Mouse (Mus musculus) neural tube, embryonic 11.5 days (tissue): ENCODE results near the gene Ube2e2. TPM values are rescaled to one million over a fixed set of nuclear protein-coding genes. Genes with fewer than 3 reads are reported as not detected.

ENCODE experiments used
- ATAC-seq: fragments of 200-750 bp; cut with Nextera tagmentation; 2 replicates; pipeline ENCODE4 v1.8.0; 2017; ENCODE audit warnings: moderate number of reproducible peaks, mild to moderate bottlenecking, moderate TSS enrichment, moderate library complexity; ENCODE audit not compliant: insufficient read depth, low FRiP score, low TSS enrichment
- DNase-seq: peaks from one replicate; pipeline ENCODE4 v3.0.0-alpha.2; 2015; ENCODE audit warnings: low spot score
- H3K27ac ChIP-seq: fragments of 300-500 bp; sonication (generic); 2 replicates; pipeline ENCODE4 v1.5.1; 2014; ENCODE audit warnings: low read depth, mild to moderate bottlenecking, low read length
- H3K27me3 ChIP-seq: fragments of 300-500 bp; sonication (generic); 2 replicates; pipeline ENCODE4 v1.6.1; 2014; ENCODE audit warnings: mild to moderate bottlenecking, low read length, mixed read lengths; ENCODE audit not compliant: control insufficient read depth, insufficient read depth
- H3K36me3 ChIP-seq: fragments of 300-500 bp; sonication (generic); 2 replicates; pipeline ENCODE4 v1.6.1; 2014; ENCODE audit warnings: mild to moderate bottlenecking, low read length, moderate library complexity, mixed read lengths; ENCODE audit not compliant: control insufficient read depth, insufficient read depth
- H3K4me1 ChIP-seq: fragments of 300-500 bp; sonication (generic); 2 replicates; pipeline ENCODE4 v1.6.1; 2014; ENCODE audit warnings: low read length, mixed read lengths; ENCODE audit not compliant: control insufficient read depth, insufficient read depth
- H3K4me2 ChIP-seq: fragments of 300-500 bp; sonication (generic); 2 replicates; pipeline ENCODE4 v1.6.1; 2014; ENCODE audit warnings: low read depth, mild to moderate bottlenecking, moderate library complexity
- H3K4me3 ChIP-seq: fragments of 300-500 bp; sonication (generic); 2 replicates; pipeline ENCODE4 v1.5.1; 2014; ENCODE audit warnings: low read depth, low read length
- H3K9ac ChIP-seq: fragments of 300-500 bp; sonication (generic); 2 replicates; pipeline ENCODE4 v1.6.1; 2014; ENCODE audit warnings: mild to moderate bottlenecking, low read length
- H3K9me3 ChIP-seq: fragments of 300-500 bp; sonication (generic); 2 replicates; pipeline ENCODE4 v1.6.1; 2016; ENCODE audit warnings: low read length; ENCODE audit not compliant: control insufficient read depth
- WGBS: fragments of 180-500 bp; shearing (Covaris S2); extraction: QIAGEN DNeasy Blood & Tissue Kit; methylation state at CpG from one replicate; pipeline ENCODE4 v1.1.7; 2014; 5-methylcytosine and 5-hydroxymethylcytosine counted together
- polyA plus RNA-seq: library from polyadenylated mRNA; unstranded; fragments of >200 nt; fragmentation: Nextera tagmentation; extraction: Ambion mirVana; gene quantifications from 2 replicates; pipeline ENCODE4 v1.2.1, GENCODE M21; 2014

Gene Ube2e2
- polyA plus RNA-seq, 1 experiment from 2014 or later, result 53.3 TPM

- H3K27ac ChIP-seq, result no peak overlapping the region
- no peak overlapping the region for H3K9ac ChIP-seq
- H3K4me2 ChIP-seq, result no peak overlapping the region
- H3K4me1 ChIP-seq, result no peaks in the 10 kb centered on the region
- ATAC-seq, result no peak; the same call in 1 of the 2 replicates
- no peak for DNase-seq
- WGBS, result 70% methylated on average over 2 of the region's 2 CpGs
- no peaks in the 10 kb centered on the region for H3K27me3 ChIP-seq
- H3K9me3 ChIP-seq, result no peaks in the 10 kb centered on the region
- H3K4me3 ChIP-seq, result no peak overlapping the region
- H3K36me3 ChIP-seq, result no peaks in the 10 kb centered on the region
Measured at GRCm38 (mm10) chr14:18758595-18759532, 135.2 kb downstream of the Ube2e2 start.

- no peaks in the 10 kb centered on the region for H3K9me3 ChIP-seq
- no peak overlapping the region for H3K4me2 ChIP-seq
- ATAC-seq (no peak), DNase-seq (no peak)
- 84% methylated on average over 2 of the region's 2 CpGs for WGBS
- H3K9ac ChIP-seq, result no peak overlapping the region
- no peaks in the 10 kb centered on the region for H3K36me3 ChIP-seq
- no peak overlapping the region for H3K27ac ChIP-seq
- H3K4me1 ChIP-seq, result no peaks in the 10 kb centered on the region
- no peaks in the 10 kb centered on the region for H3K27me3 ChIP-seq
- H3K4me3 ChIP-seq, result no peak overlapping the region
Measured at GRCm38 (mm10) chr14:18758003-18758402, 136.1 kb downstream of the Ube2e2 start.

- no peak for ATAC-seq
- DNase-seq, result no peak
- H3K27me3 ChIP-seq, result no peaks in the 10 kb centered on the region
- H3K27ac ChIP-seq, result no peak overlapping the region
- H3K4me2 ChIP-seq, result no peak overlapping the region
- no peaks in the 10 kb centered on the region for H3K9me3 ChIP-seq
- H3K9ac ChIP-seq, result no peak overlapping the region
- no peaks in the 10 kb centered on the region for H3K36me3 ChIP-seq
- 76% methylated on average over 1 of the region's 1 CpGs for WGBS
- no peak overlapping the region for H3K4me3 ChIP-seq
- no peaks in the 10 kb centered on the region for H3K4me1 ChIP-seq
Measured at GRCm38 (mm10) chr14:18755410-18755809, 138.7 kb downstream of the Ube2e2 start.

- H3K9ac ChIP-seq, result no peak overlapping the region
- no peak overlapping the region for H3K4me3 ChIP-seq
- no peak for DNase-seq
- no peaks in the 10 kb centered on the region for H3K27me3 ChIP-seq
- ATAC-seq, result no peak
- H3K4me2 ChIP-seq, result no peak overlapping the region
- H3K9me3 ChIP-seq, result no peaks in the 10 kb centered on the region
- WGBS, result 96% methylated on average over 2 of the region's 2 CpGs
- H3K27ac ChIP-seq, result no peak overlapping the region
- no peaks in the 10 kb centered on the region for H3K4me1 ChIP-seq
- H3K36me3 ChIP-seq, result no peaks in the 10 kb centered on the region
Measured at GRCm38 (mm10) chr14:18754595-18754994, 139.5 kb downstream of the Ube2e2 start.

GRCm38 (mm10) chr14:18754001-18754400 lies 140.1 kb downstream of the Ube2e2 start:
- DNase-seq (no peak), ATAC-seq (no peak)
- WGBS, result 93% methylated on average over 2 of the region's 2 CpGs
- Histone ChIP-seq H3K27ac (no peak overlapping the region), H3K9me3 (no peaks in the 10 kb centered on the region), H3K4me3 (no peak overlapping the region), H3K4me1 (no peaks in the 10 kb centered on the region), H3K27me3 (no peaks in the 10 kb centered on the region), H3K9ac (no peak overlapping the region), H3K36me3 (no peaks in the 10 kb centered on the region), H3K4me2 (no peak overlapping the region)

- no peaks in the 10 kb centered on the region for H3K4me1 ChIP-seq
- H3K27ac ChIP-seq, result no peak overlapping the region
- H3K9ac ChIP-seq, result no peak overlapping the region
- ATAC-seq (no peak), DNase-seq (no peak)
- H3K4me3 ChIP-seq, result no peak overlapping the region
- 66% methylated on average over 4 of the region's 4 CpGs for WGBS
- H3K4me2 ChIP-seq, result no peak overlapping the region
- H3K9me3 ChIP-seq, result no peaks in the 10 kb centered on the region
- no peaks in the 10 kb centered on the region for H3K36me3 ChIP-seq
- no peaks in the 10 kb centered on the region for H3K27me3 ChIP-seq
Measured at GRCm38 (mm10) chr14:18731154-18731553, 162.9 kb downstream of the Ube2e2 start.

- ATAC-seq, result no peak
- Histone ChIP-seq H3K27me3 (no peaks in the 10 kb centered on the region), H3K36me3 (no peaks in the 10 kb centered on the region), H3K4me3 (no peak overlapping the region), H3K4me1 (no peaks in the 10 kb centered on the region), H3K4me2 (no peak overlapping the region), H3K9ac (no peak overlapping the region), H3K27ac (no peak overlapping the region), H3K9me3 (no peaks in the 10 kb centered on the region)
- no peak for DNase-seq
- WGBS, result 90% methylated on average over 2 of the region's 2 CpGs
Measured at GRCm38 (mm10) chr14:18720601-18721591, 173.2 kb downstream of the Ube2e2 start.

GRCm38 (mm10) chr14:18716970-18717369 lies 177.1 kb downstream of the Ube2e2 start:
- H3K4me3 ChIP-seq, result no peak overlapping the region
- H3K9ac ChIP-seq, result no peak overlapping the region
- H3K36me3 ChIP-seq, result no peaks in the 10 kb centered on the region
- DNase-seq, result no peak
- no peak overlapping the region for H3K4me2 ChIP-seq
- WGBS, result 93% methylated on average over 1 of the region's 1 CpGs
- no peak overlapping the region for H3K27ac ChIP-seq
- no peaks in the 10 kb centered on the region for H3K4me1 ChIP-seq
- H3K9me3 ChIP-seq, result no peaks in the 10 kb centered on the region
- ATAC-seq, result no peak
- H3K27me3 ChIP-seq, result no peaks in the 10 kb centered on the region
